Mouse (Mus musculus) spleen, adult 12 weeks (tissue): ENCODE results near the gene Polr2l.

ENCODE experiments used
- DNase-seq: peaks from one replicate; pipeline ENCODE4 v3.0.0; 2022; ENCODE audit warnings: low spot score

The Polr2l gene

DNA sequence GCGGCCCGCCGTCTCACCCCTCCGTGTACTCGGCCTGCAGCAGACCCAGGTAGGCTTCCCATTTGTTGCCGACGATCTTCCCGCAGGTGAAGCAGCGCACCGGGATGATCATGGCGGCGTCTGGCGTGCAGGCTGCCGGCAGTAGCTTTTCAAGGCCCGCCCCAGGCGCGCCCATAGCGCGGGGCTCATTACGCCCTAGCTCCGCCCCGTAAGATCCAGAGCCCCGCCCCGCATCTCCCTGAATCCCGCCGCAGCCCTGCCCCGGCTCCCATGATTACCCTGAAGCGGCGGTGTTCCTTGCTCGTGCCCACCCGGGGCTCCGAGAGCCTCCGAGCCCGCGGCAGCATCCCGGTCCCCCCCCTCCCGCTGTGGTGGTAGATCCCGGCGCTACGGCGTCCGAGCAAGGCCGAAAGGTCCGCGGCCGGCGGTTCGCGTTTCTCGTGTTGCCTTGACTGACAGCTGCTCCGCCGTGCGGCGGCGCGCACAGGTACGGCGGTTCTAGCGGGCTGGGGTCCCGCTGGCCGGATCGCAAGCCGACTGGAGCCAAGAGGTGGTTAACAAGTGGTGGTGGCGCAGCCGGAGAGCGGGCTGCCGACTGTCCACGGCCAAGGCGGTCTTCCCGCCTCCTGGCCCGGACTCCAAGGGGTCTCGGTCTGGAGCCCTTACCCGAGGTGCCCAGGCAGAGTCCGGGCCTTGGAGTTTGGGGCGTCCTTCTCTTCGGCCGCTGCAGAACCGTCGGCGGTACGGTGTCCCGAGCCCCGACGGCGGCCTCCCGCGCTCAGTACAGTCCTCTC, at the start of gene Polr2l, which contains the start of gene Tspan4:
TSS of gene Polr2l (minus strand) at position 122 of the 794 bp plus-strand sequence.
TSS of gene Tspan4 (plus strand) at position 230 of the 794 bp plus-strand sequence.
- peak; percentile 86 for DNase-seq

DNA sequence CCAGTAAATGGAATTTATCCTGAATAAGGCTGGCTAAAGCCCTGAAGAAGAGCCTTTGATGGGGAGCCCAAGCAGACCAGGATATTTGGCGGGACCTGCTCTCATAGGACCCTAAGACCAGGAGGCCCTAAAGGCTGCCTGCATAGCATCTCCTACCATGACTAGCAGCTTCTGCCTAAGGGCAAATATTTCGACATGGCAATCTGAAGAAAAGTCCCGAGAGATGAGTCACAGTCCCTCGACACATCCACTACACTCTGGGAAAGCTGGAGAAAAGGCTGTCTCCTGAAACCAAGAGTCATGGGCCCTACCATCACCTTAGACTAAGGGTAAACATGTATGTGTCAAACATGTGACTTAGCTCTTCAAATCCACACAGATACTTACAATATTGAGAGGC, 49.3 kb upstream of the Polr2l start:
- no peak for DNase-seq

DNA sequence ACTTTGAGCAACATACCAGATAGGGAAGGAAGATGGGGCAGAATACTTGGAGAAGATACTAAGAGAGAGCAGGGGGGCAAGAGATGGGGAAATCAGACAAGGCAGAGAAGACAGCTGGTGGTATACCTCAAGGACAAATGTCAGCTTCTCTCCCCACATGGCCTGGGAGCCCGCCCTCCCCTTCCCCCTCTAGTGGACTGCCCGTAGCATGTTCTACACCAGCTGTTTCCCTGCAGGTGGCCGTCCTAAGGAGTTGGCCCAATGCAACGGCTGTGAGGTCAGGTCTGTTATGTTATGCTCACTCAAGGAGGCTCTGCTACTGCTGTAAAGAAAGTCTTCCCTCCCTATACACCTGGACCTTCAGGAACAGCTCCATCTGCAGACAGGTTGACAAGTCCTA, 48.1 kb upstream of the Polr2l start:
- DNase-seq, result no peak

DNA sequence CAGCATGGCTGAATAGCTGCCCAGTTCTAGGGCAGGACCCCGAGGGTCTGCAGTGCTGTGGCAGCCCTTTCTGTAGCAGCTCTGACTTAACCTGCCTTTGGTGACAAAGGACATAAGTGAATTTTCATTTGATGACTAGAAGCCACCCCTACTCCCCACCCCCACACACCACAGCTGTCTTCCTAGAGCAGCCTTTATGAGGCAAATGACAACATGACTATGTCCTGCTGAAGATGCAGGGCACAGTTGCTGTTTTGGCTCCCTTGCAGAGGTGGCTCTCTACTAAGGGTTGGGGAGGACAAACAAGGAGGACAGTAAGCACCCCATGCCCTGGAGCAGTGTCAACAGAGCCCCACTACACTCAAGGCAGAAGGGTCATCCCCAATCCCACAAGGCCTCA, 44.9 kb upstream of the Polr2l start:
- DNase-seq, result no peak

DNA sequence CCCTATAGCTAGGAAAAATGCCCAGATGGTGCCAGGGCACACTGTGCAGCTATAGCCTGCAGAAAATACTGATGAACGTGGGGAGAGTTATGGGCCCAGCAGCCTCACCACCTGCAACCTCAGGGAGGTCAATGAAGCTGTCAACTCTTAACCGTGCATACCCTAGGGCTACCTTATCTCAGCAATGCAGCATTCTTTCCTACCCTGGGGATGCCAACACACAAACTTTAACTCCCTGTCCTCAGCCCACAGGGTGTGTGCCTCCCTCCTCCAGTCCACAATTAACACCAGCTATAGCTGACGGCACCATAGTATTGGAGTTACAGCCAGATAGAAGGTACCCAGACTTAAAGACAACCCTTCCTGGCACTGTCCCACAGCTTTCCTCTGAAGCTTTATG, 44.0 kb upstream of the Polr2l start:
- DNase-seq, result no peak

DNA sequence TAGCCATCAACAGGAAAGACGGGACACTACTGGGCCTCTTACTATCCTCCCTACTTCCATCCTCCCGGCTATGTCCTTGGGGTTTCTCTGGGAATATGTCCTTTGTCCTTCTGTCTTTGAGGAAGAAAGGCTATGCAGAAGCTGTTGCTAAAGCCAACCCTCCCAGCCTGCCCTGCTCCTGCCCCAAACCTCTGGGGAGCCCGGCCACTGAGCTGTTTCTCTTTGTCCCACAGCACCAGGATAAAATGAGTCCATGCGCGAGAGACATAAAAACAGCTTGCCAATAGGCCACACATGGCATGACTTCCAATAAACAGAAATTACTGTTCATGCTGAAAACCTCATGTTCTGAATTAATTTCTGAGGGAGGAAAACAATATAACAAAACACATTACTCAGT, 43.4 kb upstream of the Polr2l start:
- DNase-seq, result no peak

DNA sequence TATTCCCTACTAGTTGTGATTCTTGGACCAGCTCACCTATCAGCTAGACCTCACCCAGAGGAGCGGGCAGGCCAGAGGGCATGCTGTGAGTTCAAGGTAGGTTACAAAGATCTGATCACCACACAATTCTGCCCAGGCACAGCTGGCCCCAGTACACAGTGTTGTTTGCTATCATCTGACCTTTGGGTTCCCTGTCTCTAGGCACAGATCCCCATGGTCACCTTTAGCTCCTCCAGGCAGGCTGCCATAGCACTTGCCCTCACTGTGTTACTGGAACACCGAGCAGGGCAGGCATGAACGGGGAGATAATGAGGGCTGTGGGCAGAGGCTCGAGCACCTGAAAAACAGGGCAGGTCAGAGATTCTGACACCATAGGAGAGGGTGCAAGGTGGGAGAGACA, 42.7 kb upstream of the Polr2l start:
- no peak for DNase-seq

DNA sequence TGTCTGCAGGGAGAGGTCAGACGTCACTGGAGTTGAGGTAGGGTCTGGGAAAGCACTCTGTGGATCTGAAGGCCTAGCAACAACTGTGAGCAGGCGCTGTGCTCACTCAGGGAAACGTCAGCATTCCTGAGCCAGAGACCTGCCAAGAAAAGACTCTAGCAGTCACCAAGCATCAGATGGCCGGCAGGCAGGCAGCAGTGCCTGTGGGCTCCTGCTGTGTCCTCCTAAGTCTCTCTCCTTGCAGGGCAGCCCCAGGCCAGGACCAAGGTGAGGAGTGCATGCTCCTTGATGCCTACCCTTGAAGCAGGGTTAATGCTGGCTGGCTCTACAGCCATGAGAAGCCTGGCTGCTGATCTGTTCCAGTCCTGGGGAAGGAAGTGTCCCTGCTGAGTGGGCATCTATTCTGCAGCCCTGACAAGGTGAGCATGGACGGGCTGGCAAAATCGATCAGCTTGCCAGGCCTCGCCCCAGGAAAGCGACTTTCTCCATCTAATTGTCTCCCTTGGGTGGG, 35.8 kb upstream of the Polr2l start:
- no peak for DNase-seq

DNA sequence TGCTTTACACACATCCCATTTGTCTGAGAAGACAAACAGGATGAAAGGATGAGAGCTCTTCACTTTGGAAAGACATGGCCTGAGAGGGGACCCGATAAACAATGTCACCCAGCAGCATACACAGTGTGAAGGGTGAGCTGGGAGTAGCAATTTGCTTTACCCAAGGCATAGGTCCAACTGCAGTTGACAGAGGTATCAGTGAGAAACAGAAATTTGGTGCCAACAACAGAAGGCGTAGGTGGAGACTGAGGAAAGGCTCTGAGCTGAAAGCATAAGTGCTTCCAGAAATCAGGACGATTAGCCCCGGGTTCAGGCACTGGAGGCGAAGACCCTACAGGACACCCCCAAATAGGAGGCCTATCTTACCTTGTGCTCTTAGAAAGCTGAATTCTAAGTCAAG, 35.3 kb upstream of the Polr2l start:
- DNase-seq, result no peak

DNA sequence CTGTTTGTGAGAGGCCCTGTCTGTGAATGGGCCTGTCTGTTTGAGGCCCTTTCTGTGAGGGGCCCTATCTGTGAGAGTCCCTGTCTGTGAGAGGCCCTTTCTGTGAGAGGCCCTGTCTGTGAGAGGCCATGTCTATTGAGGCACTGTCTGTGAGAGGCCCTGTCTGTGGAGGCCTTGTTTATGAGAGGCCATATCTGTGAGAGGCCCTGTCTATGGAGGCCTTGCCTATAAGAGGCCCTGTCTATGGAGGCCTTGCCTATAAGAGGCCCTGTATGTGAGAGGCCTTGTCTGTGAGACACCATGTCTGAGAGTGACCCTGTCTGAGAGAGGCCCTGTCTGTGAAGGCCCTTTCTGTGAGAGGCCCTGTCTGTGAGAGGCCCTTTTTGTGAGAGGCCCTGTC, 33.2 kb upstream of the Polr2l start:
- no peak for DNase-seq

DNA sequence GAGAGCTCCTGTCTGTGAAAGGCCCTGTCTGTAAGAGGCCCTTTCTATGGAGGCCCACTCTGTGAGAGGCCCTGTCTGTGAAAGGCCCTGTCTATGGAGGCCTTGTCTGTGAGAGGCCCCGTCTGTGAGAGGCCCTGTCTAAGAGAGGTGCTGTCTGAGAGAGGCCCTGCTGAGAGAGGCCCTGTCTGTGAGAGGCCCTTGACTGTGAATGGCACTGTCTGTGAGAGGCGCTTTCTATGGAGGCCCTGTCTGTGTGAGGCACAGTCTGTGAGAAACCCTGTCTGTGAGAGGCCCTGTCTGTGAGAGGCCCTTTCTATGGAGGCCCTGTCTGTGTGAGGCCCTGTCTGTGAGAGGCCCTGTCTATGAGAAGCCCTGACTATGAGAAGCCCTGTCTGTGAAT, 31.3 kb upstream of the Polr2l start:
- DNase-seq, result no peak

DNA sequence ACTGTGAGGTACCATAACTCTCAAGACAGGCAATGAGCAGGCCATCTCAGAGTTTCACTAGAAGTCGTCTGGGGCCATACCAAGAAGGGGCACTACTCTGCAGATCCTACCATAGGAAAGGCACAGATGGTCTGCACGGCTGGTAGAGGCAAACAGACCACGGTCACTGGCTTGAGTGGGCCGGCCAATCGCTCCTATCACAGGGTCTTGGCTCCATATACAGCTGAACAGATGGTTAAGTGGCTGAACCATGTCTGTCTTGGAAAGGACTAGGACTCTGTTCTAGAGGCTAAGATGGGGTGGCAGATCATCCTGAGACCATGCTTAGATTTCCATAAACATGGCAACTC, 27.6 kb upstream of the Polr2l start:
- no peak for DNase-seq

DNA sequence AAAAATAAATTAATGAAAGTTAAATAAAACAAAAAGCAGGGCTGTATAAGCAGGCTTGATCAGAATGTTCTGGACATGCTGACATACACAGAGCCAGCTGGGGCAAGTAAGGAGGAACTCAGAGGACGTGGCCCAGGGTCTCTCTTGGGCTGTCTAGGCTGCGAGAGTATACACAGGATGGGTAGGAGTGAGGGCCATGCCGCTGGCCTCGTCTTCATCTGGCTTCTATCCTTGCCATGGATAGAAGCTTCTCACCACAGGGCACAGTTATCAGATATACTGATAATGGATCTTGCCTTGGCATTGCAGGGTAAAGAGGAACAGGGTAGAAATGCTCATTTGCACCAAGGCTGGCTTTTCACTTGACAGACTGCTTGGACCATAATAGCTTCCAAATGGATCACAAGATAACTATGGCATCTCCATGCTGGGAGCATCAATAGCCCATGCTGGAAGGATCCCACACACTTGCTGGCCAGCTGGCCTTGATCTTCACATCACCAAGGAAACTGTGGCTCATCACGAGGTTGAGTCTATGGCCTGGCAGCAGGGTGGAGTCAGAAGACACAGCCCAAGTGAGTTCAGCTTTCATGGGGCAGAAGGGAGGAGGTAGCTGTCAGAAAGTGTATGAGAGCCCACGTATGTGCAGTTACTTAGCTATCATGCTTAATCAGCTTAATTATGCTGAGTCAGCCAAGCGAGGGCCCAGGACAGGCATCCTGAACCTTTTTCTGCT, 27.1 kb upstream of the Polr2l start:
- DNase-seq, result no peak

DNA sequence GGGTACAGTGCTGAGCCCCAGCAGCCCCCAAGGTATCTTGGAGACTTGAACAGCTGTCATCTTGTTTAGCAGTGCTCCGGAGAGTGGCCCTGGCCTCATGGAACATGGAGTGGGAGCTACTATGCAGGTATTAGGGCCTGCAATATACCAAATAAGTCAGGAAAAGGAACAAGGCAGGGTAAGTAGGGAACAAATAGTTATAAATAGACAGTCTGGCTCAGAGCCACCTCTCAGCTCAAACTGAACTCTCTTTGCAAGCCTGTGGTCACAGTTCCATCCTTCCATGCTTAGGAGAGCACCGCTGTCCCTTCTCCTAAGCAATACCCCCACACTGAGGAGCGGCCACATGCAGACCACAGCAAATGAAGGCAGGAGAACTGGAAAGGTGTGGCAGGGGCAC, 22.7 kb upstream of the Polr2l start:
- DNase-seq, result no peak

DNA sequence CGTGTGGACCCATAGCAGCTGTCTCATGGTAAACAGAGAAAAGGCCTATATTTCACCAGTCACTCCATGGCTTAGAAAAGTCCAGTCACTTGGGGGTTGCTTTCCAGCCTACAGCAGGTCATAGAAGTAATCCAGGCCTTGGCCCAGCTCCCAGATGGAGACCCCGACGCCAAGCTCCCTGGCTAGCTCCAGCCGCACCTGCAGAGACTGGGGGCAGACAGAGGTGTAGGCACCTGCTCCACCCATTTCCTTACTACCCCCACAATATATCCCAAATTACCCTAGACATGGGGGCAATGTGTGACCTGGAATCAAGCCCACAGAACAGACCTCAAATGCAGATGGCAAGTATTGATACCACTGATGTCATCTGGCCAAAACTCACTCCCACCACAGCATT, 21.0 kb upstream of the Polr2l start:
- no peak for DNase-seq

DNA sequence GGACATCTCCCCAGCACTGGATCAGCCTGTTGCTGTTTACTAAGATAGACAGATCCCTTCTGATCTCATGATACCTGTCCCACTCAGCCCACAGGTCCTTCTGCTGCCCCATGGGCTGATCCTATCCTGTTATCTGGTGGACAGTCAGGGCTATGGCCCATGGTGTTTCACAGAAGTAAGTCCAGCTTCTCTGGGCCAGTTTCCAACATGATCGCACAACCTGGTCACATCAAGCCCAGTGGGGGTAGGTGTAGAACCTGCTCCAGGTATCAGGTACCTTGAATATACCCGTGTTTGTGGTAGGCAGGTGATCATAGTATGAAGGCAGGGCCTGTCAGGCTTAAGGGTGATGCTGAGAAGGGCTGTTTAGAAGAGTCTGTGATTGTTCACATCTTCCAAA, 20.4 kb upstream of the Polr2l start:
- no peak for DNase-seq

DNA sequence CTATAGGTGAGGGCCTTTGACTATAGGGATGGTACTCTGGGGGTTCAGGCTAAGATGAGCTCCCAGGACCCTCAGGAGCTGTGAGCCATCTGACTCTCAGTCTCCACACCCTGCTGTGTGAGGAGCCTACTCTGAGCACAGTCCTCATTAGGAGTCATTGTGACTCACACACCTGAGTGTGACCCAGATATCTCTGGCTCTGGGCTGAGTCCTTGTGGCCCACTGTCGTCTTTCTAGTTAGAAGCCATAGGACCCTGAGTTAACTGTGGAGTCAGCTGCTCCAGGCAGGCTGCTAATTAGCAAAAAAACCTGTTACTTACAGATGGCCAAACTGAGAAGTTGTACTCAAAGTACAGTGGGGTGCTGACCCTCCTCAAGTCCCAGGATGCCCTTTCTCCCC, 18.8 kb upstream of the Polr2l start:
- no peak for DNase-seq

DNA sequence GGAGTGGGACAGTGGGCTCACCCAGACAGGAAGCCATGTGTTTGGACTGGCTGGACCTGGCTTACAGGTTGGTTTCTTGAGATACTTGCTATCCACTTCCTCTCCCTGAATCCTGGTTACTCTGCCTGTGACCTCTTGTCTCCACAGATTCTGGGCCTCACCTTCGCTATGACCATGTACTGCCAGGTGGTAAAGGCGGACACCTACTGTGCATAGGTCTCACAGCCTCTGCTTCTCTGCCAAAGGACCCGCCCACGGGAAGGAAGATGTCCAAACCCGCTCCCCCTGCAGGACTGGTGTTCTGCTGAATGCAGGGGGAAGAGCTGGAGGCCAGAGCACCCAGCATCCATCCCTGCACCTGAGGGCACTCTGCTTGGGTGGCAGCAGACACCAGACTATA, 17.8 kb upstream of the Polr2l start:
- no peak for DNase-seq

DNA sequence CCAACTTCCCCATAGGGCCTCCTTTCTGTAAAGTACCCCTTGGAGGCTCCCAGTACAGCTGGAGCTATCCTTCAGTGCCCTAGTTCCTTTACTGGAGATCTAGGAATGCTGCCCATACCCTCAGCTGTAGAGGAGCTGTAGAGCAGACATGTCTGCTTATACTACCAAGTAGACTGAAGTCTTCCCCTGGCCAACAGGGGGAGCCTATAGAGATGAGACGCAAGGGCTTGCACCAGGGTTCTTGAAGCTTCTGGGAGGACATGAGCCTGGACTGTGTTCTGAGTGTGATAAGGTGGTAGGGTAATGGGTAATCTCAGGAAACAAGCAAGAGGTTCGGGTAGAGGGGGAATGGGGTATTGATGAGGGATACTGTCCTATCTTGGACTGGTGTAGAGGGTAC, 16.2 kb upstream of the Polr2l start:
- DNase-seq, result no peak

DNA sequence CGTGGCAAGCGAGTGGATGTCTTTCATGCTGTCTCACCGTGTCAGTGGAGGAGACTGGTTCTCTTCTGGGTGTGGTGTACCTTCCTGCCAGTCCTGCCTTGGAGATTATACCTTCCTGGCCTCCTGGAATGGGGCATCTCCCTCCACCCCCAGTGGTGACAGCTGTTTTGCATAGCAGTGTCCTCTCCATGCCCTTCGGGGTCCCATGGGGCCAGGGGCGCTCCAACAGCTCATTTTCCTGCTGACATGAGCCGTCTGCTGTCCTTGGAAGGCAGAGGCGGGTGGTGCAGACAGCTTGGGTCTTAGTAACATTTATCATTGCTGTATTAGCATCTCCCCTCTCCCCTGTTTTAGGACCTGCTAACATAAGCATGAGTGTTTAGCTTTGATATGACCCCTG, 12.2 kb upstream of the Polr2l start:
- DNase-seq, result no peak

DNA sequence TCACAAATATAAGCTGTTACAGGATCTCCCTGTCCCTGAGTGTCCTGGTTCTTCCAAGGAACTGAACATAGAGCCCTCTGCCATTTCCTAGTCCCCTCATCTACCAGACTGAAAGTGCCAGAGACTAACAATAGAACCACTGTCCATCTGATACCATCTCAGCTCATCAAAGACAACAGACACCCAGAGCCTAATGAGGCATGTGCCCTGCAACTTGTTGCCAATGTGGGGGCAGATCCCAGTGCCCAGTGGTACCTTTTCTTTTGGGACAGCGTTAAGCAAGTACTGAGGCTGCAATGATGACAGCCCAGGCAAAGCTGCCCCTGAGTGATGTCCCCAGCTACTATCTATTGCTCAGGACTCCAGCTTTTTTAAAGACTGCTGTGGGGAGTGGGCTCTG, 11.3 kb upstream of the Polr2l start:
- DNase-seq, result no peak

DNA sequence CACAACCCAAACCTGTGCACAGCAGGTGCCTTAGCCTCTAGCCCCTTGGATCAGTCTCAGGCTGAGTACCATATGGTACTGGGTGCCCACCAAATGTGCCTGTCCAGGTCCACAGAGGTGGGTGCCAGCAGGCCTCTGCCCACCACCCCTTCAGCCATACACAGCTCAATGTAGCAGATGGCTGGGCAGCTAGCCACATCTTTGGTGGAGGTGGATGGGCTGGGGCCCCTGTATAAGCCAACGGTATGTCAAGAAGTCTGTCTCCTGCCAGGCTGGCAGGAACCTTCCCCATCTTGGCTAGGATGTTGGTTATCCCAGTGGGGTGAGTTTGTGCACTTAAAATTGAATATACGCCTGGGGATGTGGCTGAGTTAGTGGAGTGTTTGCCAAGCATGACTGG, 10.7 kb upstream of the Polr2l start:
- no peak for DNase-seq

DNA sequence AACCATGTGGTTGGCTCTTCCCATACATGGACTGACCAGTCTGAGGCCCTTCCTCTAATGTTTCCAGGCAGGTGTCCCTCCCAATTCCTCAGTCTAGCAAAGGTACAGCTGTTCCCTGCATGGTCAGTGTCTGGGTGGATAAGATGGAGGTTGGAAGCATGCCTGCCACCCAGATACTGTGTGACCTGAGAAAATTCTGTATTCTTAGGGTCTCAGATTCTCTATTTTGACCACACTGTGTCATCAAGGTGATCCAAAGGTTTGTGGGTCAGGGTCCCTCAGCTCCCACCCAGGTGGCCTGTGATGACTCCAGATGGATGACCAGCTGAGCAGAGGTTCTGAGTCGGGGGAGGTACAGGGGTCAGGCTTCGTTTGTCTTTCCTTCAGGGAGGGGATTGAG, 10.3 kb upstream of the Polr2l start:
- DNase-seq, result no peak
